Mouse (Mus musculus) bone marrow macrophage, adult 2 months (primary cell): Measurements from ENCODE around the gene Lrrc59. TPM values are rescaled to one million over a fixed set of nuclear protein-coding genes. Genes with fewer than 3 reads are reported as not detected.
A peak's percentile ranks its signal among the peaks of the same experiment; 100 is the strongest.

ENCODE experiments used
- H3K27ac ChIP-seq: 2 replicates; pipeline ENCODE4 v1.5.1; 2012; ENCODE audit warnings: low read depth, low read length; ENCODE audit not compliant: insufficient read depth
- H3K4me1 ChIP-seq: 2 replicates; pipeline ENCODE4 v1.6.1; 2012; ENCODE audit warnings: low read length; ENCODE audit not compliant: control insufficient read depth, insufficient read depth
- H3K4me3 ChIP-seq: 2 replicates; pipeline ENCODE4 v1.5.1; 2012; ENCODE audit warnings: mild to moderate bottlenecking, low read length, moderate library complexity; ENCODE audit not compliant: insufficient read depth
- CTCF ChIP-seq: IDR thresholded peaks from 2 replicates; pipeline ENCODE4 v1.5.1; 2012; ENCODE audit warnings: low read depth, mild to moderate bottlenecking, low read length, moderate library complexity
- POLR2A ChIP-seq: IDR thresholded peaks from 2 replicates; pipeline ENCODE4 v1.6.1; 2012; ENCODE audit warnings: mild to moderate bottlenecking, low read depth, low read length, borderline replicate concordance
- polyA plus RNA-seq: library from polyadenylated mRNA; stranded (reverse); fragments of >200 nt; gene quantifications from 2 replicates; pipeline ENCODE4 v1.2.4, GENCODE M21; 2012; ENCODE audit not compliant: missing spikeins, insufficient read depth, insufficient read length

Lrrc59 gene
- polyA plus RNA-seq, result 48.9 and 57.6 TPM in 2 replicates

GRCm38 (mm10) chr11:94629199-94629883 is at the start of gene Lrrc59:
Gene Lrrc59 (plus strand): TSS chr11:94629767.
- Histone ChIP-seq H3K4me1 (peaks cover 11% of the 10 kb centered on the region), H3K27ac (peak within 1 kb of the TSS; percentile 43), H3K4me3 (peak within 1 kb of the TSS; percentile 86)
- no peak for TF ChIP-seq POLR2A
- peak; percentile 52 for TF ChIP-seq CTCF

- no peak overlapping the region for H3K27ac ChIP-seq
- no peak overlapping the region for H3K4me3 ChIP-seq
- H3K4me1 ChIP-seq, result no peaks in the 10 kb centered on the region
- TF ChIP-seq CTCF (no peak), POLR2A (no peak)
These were observed 49.3 kb upstream of the Lrrc59 start for GRCm38 (mm10) chr11:94580111-94580740.

GRCm38 (mm10) chr11:94585091-94585490 is 44.5 kb upstream of the Lrrc59 start:
- no peak overlapping the region for H3K4me3 ChIP-seq
- no peak overlapping the region for H3K27ac ChIP-seq
- H3K4me1 ChIP-seq, result peaks cover 10% of the 10 kb centered on the region
- TF ChIP-seq CTCF, result no peak
- no peak for TF ChIP-seq POLR2A

GRCm38 (mm10) chr11:94587511-94587910 is 42.1 kb upstream of the Lrrc59 start:
- Histone ChIP-seq H3K4me3 (no peak overlapping the region), H3K27ac (no peak overlapping the region), H3K4me1 (peaks cover 10% of the 10 kb centered on the region)
- TF ChIP-seq CTCF (no peak), POLR2A (no peak)

- H3K4me1 ChIP-seq, result peaks cover 15% of the 10 kb centered on the region
These were observed 33.2 kb upstream of the Lrrc59 start for GRCm38 (mm10) chr11:94596311-94596852.

GRCm38 (mm10) chr11:94597319-94597718 is 32.2 kb upstream of the Lrrc59 start:
- TF ChIP-seq CTCF (no peak), POLR2A (no peak)
- H3K27ac ChIP-seq, result no peak overlapping the region
- peaks cover 19% of the 10 kb centered on the region for H3K4me1 ChIP-seq
- no peak overlapping the region for H3K4me3 ChIP-seq

More at GRCm38 (mm10) chr11:94596311-94596852, 33.2 kb upstream of the Lrrc59 start:
- TF ChIP-seq CTCF (no peak), POLR2A (no peak)
- Histone ChIP-seq H3K4me3 (no peak overlapping the region), H3K27ac (no peak overlapping the region)

GRCm38 (mm10) chr11:94598437-94599120 is 31.0 kb upstream of the Lrrc59 start:
- TF ChIP-seq CTCF (no peak), POLR2A (no peak)
- Histone ChIP-seq H3K4me3 (no peak overlapping the region), H3K4me1 (peaks cover 20% of the 10 kb centered on the region), H3K27ac (no peak overlapping the region)

- no peak overlapping the region for H3K4me3 ChIP-seq
These were observed 29.1 kb upstream of the Lrrc59 start for GRCm38 (mm10) chr11:94600447-94600846.

More at GRCm38 (mm10) chr11:94600447-94600846, 29.1 kb upstream of the Lrrc59 start:
- Histone ChIP-seq H3K27ac (no peak overlapping the region), H3K4me1 (peaks cover 20% of the 10 kb centered on the region)
- TF ChIP-seq POLR2A, result no peak
- TF ChIP-seq CTCF, result no peak
